Mouse (Mus musculus): ENCODE measurements around the gene Srgap2.

Gene Srgap2

DNA sequence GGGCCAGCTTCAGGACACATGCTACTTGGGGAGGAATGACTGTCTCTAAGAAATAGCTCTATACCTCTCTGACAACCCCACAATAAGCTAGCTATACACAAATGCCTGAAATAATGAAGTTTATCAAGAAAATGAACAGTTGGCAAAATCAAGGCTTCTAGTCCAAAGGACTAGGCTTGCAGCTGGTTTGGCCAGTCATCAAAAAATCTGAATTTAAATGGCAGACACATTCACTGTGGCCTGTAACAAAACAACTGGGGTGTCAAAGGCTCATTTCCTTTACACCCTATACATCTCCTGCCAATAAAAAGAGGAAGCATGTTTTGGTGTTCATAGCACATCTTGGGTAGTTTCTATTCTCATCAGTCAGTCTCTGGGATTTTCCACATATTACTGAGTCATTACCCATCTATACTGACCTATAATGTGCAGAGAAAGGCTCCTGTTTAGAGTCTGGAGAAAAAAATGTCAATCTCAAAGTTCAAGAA is 53.5 kb downstream of the Srgap2 start:
- DNase-seq (ENCODE audit: low spot score) = no peak

DNA sequence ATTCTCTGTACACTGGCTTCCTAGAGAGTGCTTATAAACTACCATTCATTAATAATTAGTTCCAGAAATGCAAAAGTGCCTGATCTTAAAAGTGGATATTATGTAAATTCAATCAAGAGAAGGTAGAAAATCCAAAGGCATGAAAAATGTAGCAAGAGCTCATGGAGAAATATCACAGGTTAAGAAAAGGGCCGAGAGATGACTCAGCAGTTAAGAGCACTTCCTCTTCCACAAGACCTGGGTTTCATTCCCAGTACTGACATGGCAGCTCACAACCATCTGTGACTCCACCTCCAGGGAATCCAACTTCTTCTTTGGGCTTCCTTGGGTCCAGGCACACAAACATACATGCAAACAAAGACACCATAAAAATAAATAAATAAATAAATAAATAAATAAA is 56.6 kb downstream of the Srgap2 start:
- DNase-seq (ENCODE audit: low spot score) = no peak

DNA sequence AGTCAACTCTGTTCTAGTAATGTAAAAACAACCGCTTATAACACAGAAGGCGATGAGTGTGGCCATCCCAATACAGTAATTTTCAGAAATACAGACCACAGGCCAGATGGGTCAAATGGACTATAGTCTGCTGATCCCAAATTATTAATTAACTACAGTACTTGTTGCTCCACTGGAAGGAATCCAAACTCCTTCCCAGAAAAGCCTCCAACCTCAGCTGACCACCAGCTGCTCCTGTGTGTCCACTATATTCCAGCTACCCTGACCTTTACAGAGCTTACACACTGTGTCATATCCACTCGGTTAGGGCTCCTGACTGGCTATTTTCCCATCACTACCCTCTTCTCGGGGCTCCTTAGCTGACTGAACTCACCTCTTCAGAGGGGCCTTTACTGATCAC is 61.3 kb downstream of the Srgap2 start:
- no peak for DNase-seq (ENCODE audit: low spot score)

DNA sequence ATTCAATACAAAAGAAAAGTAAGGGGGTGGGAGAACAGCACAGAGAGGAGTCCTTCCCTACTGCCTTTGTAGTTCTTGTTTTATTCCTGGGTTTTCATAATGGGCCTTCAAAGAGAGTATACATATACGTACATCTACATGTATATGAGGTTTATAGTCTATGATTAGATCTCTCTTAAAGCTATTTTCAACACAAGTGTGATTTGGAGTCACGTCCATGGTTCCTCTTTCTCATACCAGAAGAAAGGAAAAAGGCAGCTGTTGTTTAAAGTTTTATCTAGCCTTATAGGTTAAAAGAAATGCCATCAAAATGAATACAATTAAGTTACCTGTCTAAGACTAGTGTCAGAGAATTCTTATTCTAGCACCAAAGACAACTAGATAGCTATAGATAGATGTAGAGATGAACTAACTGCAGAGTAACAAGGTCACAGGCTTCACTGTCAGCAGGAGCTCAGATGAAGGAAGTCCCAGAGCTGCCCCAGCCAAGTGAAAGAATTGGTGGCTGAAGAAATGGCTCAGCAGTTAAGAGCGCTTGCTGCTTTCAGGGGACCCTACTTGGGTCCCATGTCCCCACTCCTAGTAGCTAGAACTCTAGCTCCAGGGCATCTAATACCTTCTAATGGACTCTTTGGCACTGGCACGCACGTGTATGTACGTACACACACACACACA is 63.1 kb downstream of the Srgap2 start:
- no peak for DNase-seq (ENCODE audit: low spot score)

DNA sequence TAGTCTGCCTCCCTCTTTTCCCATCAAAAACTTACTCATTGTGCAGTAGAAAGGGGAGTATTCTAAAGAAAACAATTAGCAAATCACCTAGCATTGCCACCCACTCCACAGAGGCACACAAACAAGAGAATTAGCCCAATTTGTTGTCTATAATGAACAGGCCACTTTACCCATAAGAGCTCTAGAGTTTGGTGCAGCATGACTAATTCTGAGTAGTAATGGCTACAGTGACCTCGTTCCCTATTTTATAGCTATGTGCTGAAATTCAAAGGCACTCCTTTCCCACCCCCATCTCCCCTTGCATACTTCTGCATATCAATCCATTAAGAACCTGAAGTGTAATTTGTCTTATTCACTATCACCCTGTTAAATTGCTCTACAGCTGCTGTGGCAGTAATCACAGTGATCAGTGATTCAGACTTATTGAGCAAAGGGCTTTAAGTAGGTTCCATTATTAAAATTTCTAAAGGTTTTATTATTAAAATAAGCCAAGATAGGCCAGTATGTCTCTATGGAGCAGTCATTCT is 64.5 kb downstream of the Srgap2 start:
- DNase-seq (ENCODE audit: low spot score) = no peak

DNA sequence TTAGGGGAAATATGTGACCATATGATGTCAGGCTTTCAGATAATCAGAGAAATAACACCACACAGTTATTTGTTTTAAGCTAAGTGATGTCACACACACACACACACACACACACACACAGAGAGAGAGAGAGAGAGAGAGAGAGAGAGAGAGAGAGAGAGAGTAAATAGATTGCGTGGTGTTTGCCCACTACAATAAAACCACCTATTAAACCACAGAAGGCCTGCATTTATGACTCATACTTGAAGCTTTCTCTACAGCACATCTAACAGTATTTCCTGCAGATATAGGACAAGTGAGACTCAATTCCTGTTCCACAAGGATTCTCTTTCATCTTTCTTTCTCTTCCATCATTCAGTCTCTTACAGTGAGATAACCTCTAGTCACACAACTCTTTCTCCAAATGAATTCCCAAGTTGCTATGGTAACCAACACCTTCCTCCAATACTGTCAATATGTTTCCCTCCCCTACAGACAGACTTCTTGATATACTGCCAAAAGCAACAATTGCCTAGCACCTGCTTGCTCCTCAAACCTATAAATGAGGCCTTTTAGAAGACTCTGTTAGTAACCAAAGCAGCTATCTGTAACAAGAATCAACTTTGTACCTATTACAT is 66.1 kb downstream of the Srgap2 start:
- no peak for DNase-seq (ENCODE audit: low spot score)

DNA sequence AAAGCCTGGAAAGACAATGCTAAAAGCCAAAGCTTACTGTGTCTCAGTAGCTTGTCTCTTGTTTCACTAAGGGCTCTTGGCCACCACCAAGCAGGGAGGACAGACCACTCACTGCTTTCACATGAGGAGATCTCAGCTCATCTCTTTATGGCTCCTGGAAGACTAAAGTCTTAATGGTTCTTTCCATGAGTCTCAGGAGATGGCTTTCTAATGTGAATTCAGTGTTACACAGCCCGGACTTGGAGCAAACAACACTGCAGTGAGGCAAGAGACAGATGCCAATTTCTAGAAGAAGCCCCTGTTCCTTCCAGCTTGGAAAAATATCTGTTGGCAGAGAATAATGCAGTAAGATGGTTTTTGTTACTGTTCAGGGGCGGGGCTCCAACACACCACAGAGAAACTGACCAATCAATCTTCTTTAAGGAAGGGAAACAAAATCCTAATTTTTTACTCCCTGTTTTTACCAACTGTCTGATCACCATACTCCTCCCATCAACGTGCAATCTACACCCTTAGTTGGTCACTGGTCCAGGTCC is 71.7 kb downstream of the Srgap2 start:
- DNase-seq (ENCODE audit: low spot score) = no peak

DNA sequence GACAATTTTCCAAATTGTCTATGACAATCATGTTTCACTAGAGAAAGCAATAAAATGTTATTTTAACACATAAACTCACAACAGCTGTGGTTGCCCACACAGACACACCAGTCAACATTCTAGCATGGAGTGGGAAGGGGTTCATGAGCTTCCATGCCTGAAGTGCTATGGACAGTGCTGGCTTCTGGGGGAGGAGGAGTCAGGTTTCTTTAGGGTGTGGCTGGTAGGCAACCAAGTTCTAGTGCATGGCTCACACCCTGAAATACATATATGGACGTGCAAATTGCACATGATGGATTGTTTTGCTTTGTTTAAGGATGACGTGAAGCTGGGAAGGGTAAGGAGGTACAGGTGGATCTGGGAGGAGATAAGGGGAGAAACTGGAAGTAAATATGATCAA is 72.8 kb downstream of the Srgap2 start:
- DNase-seq (ENCODE audit: low spot score) = no peak

DNA sequence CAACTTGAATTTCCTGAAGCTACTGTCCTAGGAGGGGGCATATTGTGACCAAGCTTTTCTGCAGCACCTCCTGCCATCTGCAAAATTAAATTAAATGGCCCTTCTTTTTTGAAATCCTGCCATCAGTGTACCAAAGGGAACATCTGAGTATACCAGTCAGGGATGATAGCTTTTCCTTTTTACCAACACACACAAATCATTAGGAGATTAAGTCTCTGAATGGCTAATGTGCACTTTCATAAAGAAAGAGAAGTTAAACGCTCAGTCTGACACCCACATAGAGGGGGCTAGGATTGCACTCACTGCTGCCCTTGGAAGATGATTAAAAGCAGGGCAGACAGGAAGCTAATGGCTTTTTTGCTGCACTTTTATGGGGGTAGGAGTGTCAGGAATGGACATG is 73.8 kb downstream of the Srgap2 start:
- DNase-seq (ENCODE audit: low spot score) = no peak

DNA sequence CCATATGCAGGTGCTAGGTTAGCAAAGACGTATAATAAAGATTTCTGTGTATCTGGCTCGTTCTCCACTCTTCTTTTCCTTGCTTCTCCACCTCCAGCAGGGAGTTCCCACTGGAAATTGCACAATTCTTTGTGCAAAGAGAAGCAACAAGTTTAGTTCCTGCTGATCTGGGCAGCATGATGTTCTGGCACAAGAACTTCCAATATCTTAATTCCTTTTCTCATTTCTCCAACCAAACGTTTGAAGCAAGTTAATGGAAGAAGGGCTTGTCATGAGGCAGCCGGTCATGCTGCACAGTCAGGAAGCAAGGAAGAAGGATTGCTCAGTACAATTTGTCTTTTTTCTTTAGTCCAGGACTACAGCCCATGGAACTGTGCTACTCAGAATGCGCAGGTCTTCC is 78.8 kb downstream of the Srgap2 start:
- DNase-seq (ENCODE audit: low spot score) = no peak

DNA sequence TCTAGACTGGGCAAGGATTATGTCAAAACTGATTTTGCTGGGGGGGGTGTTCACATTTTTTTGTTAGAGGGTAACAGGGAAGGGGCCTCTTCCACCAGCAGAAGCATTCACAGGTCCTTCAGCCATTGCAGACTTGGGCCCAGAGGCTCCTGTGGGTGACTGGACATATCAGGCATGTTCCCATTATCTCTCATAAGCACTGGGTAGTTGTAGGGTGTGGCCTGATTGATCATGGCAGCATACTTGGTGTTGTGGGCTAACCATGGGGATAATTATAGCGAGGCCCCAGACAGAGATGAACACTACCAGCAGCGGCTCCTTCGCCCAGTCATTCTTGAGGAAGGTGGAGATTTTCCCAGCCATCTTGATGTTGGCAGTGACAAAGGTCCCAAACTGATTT is 79.8 kb downstream of the Srgap2 start:
- peak; percentile 24 for DNase-seq (ENCODE audit: low spot score)

DNA sequence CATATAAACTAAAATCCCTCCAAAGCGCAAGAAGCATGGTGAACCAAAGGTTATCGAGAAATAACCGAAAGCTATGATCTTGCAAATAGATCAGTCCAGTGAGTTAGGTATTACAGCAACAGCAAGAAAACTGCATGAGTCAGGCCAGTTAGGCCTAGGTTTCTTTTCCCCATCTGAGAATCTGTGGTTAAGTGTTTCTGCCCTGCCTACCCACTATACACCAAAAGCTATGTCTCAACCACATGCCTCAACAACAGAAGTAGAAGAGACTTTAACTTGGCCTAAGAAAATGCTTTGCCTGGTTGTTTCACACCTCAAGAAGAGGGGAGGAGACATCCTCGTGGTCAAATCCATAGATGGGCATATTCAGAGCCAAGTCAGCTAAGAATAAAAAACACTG is 80.6 kb downstream of the Srgap2 start:
- no peak for DNase-seq (ENCODE audit: low spot score)

DNA sequence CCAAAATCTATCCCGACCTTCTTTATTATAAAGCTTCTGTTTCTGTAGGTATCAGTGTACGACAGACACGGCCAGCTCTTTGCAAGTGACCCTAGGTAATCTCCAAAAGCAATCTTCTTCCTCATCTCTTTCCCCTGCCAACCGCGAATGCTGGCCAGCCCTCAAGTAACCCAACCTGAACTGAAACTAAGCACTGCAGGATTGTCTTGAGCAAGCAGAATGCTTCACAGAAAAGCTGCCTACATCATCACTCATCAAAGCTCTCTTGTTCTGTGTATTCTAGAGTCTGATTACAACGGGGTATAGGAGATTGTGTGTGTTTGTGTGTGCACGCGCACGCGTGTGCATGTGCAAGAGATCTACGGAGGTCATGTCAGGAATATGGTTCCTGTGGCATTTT is 88.6 kb downstream of the Srgap2 start:
- no peak for DNase-seq (ENCODE audit: low spot score)

DNA sequence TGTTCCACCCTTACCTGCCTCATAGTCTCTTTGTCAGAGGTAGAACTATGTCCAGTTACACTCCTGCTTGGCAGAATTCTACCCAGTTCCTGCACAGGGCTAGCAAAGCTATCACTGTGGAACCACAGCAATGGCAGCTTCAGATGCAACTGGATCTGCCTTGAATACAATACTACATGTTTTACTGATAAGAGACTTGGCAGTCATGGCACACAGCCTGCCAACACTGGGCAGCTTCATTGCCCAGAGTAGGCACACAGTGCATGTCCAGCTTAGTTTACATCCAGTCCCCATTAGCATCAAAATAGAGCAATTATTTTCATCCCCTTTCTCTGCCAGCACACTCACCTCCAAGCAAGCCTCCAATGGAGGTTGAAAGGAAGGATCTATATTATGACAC is 89.2 kb downstream of the Srgap2 start:
- DNase-seq (ENCODE audit: low spot score) = no peak

DNA sequence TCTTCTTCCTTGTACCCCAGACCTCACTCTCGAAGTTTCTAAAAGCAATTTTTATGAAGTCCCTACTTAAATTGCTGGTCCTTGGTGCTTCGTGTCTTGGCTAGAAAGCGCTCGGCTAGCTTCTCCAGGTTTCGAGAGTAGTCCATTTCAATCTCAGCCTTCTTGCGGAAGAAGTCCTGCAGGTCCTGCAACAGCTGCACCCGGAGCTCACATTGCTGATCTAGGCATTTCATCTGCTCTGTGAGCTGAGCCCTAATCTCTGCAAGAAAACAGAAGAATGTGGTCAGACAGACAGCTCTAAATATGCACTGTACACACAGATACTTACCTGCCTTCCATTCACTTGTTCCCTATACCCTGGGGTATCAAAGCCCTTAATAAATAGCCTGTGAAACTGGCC is 90.5 kb downstream of the Srgap2 start:
- DNase-seq (ENCODE audit: low spot score) = no peak

DNA sequence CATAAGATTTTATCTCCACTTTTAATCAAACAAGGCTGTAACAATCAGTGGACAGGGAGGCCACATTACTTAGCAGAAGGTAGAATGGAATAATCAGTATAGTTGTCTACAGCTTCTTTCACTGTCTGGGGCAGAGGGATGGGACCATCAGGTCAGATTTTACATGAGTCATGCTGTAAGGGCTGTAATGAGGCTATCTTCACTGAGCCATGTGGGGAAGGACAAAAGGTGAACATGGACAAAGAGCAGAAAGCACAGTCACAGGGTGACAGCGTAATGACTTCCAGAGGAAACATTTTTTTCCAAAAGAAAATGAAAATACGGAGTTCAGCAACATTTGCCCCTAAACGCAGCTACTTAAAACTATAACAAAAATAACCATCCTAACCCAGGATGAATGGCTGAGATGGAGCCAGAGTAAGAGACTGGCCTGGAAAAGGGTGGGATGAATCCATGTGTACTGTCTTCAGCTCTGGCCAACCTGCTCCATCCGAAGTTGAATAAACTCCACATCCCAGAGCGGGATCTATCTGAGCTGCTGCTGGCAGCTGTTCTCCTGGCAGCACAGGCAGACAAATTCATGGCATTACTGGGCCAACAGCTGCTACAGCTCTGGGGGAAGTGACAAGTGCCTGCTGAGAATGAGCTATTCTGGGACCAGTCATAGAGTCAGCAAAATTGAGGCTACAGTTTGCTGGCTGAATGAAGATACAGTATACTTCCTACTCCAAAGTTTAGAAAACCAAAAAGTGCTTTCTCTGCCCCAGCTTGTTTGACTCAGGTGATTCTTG is 95.5 kb downstream of the Srgap2 start:
- no peak for DNase-seq (ENCODE audit: low spot score)

DNA sequence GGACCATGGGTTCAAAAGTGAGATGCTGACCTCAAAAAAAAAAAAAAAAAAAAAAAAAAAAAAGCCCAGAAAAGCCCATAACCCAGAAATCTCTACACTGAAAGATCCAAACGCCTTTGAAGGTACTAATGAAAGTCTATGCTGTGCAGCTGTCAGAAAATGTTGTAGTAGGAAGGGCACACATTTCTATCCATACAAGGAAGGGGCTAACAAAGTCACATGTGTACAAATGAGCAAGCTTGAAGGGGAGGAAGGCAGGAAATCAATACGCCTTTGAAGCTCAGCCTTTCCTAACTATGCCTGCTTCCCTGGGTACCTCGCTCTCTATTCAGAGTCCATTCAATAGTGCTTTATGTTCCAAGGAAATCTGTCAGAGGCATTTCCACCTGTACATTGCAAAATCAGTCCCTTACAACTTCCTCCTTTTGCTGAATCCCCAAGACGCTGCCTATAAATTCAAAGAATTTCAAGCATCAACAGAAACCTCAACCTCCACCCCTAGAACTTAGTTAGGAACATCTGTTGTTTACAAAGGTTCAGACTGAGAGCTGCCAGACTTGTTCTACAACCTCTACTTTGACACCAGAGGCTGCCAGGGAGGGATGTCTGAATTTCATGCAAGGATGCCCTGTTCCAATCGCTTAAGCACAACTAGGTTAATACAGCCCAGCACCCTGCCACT is 99.9 kb downstream of the Srgap2 start:
- no peak for DNase-seq (ENCODE audit: low spot score)

DNA sequence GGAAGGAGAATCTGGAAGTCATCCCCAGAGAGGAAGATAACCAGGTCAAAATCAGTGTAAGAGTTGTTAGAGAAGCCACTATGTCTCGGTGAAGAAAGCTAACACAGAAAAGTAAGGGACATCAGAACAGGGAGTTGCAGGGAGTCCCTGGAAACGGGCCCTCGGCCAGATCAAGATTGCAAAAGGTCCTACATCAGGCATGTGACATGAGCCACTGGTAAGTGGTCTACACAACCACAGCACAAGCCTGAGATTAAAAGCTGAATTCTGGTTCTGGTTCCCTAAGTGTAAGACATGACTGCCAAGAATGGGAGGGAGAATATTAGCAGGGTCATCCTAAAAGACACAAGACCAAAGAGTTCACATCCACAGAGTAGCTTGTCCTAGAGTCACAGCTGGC is 104.1 kb downstream of the Srgap2 start:
- no peak for DNase-seq (ENCODE audit: low spot score)

DNA sequence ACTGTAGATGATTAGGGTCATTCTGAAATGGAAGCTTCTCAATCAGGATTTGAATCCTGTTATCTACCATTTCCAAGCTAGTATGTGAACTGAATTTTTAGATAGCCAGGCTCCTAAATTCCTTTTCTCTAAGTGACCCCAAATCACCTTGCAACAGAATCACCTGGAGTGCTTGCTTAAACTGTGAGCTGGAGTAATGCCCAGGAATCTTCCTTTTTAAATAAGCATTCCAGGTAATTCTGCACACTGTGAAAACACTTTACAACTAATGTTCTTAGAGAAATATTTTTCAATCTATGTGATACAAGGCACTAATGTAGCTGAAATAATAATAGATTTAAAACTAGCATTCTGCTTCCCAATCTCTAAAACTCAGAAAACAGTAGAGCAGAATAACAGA is 106.0 kb downstream of the Srgap2 start:
- no peak for DNase-seq (ENCODE audit: low spot score)

DNA sequence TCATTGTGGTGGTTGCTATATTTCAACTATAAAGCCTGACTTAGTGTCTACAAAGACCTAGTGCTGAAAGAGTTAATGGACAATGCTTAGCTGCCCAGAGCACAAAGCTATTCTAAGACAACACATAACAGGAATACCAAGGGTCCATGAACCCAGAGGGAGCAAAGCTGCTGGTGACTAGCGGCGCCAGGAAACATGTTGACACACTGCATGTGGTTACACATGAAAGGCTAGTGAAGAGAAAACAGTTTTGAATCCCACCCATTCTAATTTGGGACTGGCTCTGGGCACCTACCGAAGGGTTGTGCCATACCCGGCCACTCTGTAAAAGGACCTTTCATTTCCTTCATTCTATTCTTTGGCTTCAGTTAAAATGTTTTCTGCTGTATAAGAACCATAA is 106.5 kb downstream of the Srgap2 start:
- DNase-seq (ENCODE audit: low spot score) = no peak

DNA sequence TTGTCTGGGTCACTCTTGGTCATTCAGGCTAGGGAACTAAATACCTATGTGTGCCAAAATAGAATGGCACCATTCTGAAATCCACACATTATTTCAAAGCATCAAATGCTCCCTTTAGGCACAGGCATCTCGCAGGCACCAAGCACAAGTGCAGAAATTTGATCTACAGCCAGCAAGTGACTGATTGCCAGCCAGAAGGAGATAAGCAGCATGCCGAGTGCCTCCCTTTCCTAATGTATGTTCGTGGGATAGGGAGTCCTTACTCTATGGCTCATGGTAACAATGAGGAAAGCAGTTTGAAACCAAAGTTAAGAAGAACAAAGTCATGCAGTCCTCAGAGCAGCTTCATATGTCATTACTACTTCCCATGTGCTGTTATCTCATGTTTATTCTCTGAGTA is 107.8 kb downstream of the Srgap2 start:
- no peak for DNase-seq (ENCODE audit: low spot score)
